Mouse (Mus musculus) A20 (cell line): ENCODE measurements at regions not wholly inside any gene's neighbourhood (a gene's known extent, or its start where the extent isn't known, plus 50 kb on each side); places are given as distances from the start of the nearest gene placed in this dataset.

Source experiments
- DNase-seq: peaks from one replicate; pipeline ENCODE4 v3.0.0-alpha.2; 2011; ENCODE audit warnings: low read depth, low spot score

GRCm38 (mm10) chr2:167848468-167849440 is 83.1 kb upstream of the Ptpn1 start:
- no peak for DNase-seq

GRCm38 (mm10) chr2:167847281-167848077 is 84.4 kb upstream of the Ptpn1 start:
- no peak for DNase-seq

GRCm38 (mm10) chr2:167845370-167845769 is 86.5 kb upstream of the Ptpn1 start:
- no peak for DNase-seq

GRCm38 (mm10) chr2:167844556-167844955 is 87.3 kb upstream of the Ptpn1 start:
- DNase-seq, result no peak

- DNase-seq, result no peak
Observed at GRCm38 (mm10) chr2:167843921-167844320, 87.9 kb upstream of the Ptpn1 start.

- DNase-seq, result no peak
Observed at GRCm38 (mm10) chr2:167842993-167843392, 88.9 kb upstream of the Ptpn1 start.

GRCm38 (mm10) chr2:167842473-167842872 is 89.4 kb upstream of the Ptpn1 start:
- no peak for DNase-seq

GRCm38 (mm10) chr2:167841339-167842240 is 90.3 kb upstream of the Ptpn1 start:
- DNase-seq, result no peak

- DNase-seq, result no peak
Observed at GRCm38 (mm10) chr2:167840344-167840743, 91.5 kb upstream of the Ptpn1 start.

GRCm38 (mm10) chr2:167839324-167839981 is 92.4 kb upstream of the Ptpn1 start:
- DNase-seq, result no peak

GRCm38 (mm10) chr2:167837596-167837995 is 94.3 kb upstream of the Ptpn1 start:
- no peak for DNase-seq

GRCm38 (mm10) chr2:167836611-167837010 is 95.2 kb upstream of the Ptpn1 start:
- DNase-seq, result no peak

- no peak for DNase-seq
Observed at GRCm38 (mm10) chr2:167834605-167835004, 97.3 kb upstream of the Ptpn1 start.

GRCm38 (mm10) chr2:167833290-167833953 is 98.4 kb upstream of the Ptpn1 start:
- DNase-seq, result no peak

GRCm38 (mm10) chr2:167831076-167832039 is 100.5 kb upstream of the Ptpn1 start:
- DNase-seq, result peak; percentile 15

GRCm38 (mm10) chr2:167828258-167828657 is 103.6 kb upstream of the Ptpn1 start:
- DNase-seq, result no peak

- DNase-seq, result no peak
Observed at GRCm38 (mm10) chr2:167826922-167827703, 104.7 kb upstream of the Ptpn1 start.

- DNase-seq, result no peak
Observed at GRCm38 (mm10) chr2:167823513-167823912, 108.3 kb upstream of the Ptpn1 start.
